Comparison of ENCODE assay signal across 23 mouse cellular contexts in genomic region chr10:77240764-77241163, GRCm38 (mm10). TPM values are rescaled to one million over a fixed set of nuclear protein-coding genes. Genes with fewer than 3 reads are reported as not detected.
DNase-seq lines count a peak whose midpoint lies in the region; ATAC-seq and TF ChIP-seq lines count a peak whose summit lies in the region.
"Had no signal": no experiment of that assay in that cellular context is flagged by ENCODE, and none has a peak within 500 bp of the region (broad histone marks: within the 10 kb centered on the region; RNA-seq: fewer than 3 reads in every experiment).

No protein-coding gene starts in this region.

- ATAC-seq in heart, embryonic 16.5 days (replicated peaks; ENCODE audit: extremely low read depth, insufficient read depth, low FRiP score) = 0 out of 2 replicates have a peak, but pooled peaks have one; percentile 34
- no peak for ATAC-seq in stomach, embryonic 15.5 days (ENCODE audit: insufficient read depth, low FRiP score, low read depth)
- no peak for ATAC-seq in stomach, postnatal 0 days (ENCODE audit: low FRiP score, low TSS enrichment)
- ATAC-seq in hindbrain, embryonic 11.5 days (ENCODE audit: low FRiP score) = no peak
- ATAC-seq: liver, postnatal 0 days; lung, postnatal 0 days; Patski had no signal

- no peak overlapping the region for H3K4me3 ChIP-seq in heart, embryonic 16.5 days (ENCODE audit: low read length)
- H3K4me3 ChIP-seq in heart, adult 2 months = no peak overlapping the region
- no peak overlapping the region for H3K4me3 ChIP-seq in stomach, embryonic 15.5 days (replicated peaks)
- no peak overlapping the region for H3K4me3 ChIP-seq in stomach, postnatal 0 days (ENCODE audit: low read depth, low read length)
- no peak overlapping the region for H3K4me3 ChIP-seq in hindbrain, embryonic 11.5 days (ENCODE audit: low read depth, low read length)
- H3K4me3 ChIP-seq: heart, embryonic 10.5 days; hindbrain, embryonic 15.5 days; layer of hippocampus, adult 2 months; limb, embryonic 12.5 days; midbrain, embryonic 12.5 days had no signal

- no peak overlapping the region for H3K4me2 ChIP-seq in heart, embryonic 16.5 days (ENCODE audit: low read depth, low read length)
- no peak overlapping the region for H3K4me2 ChIP-seq in stomach, embryonic 15.5 days
- H3K4me2 ChIP-seq in stomach, postnatal 0 days (replicated peaks; ENCODE audit: low read depth) = no peak overlapping the region
- no peak overlapping the region for H3K4me2 ChIP-seq in hindbrain, embryonic 11.5 days (replicated peaks; ENCODE audit: low read depth, low read length)
- H3K4me2 ChIP-seq: hindbrain, embryonic 15.5 days; limb, embryonic 12.5 days; liver, embryonic 11.5 days; midbrain, embryonic 12.5 days had no signal

- 71% methylated on average over 8 of the region's 8 CpGs for WGBS in heart, embryonic 16.5 days
- 57% methylated on average over 8 of the region's 8 CpGs for WGBS in heart, adult 2 months
- WGBS in stomach, embryonic 15.5 days = 44% methylated on average over 8 of the region's 8 CpGs
- WGBS in stomach, postnatal 0 days = 52% methylated on average over 8 of the region's 8 CpGs
- 77% methylated on average over 8 of the region's 8 CpGs for WGBS in hindbrain, embryonic 11.5 days

- no peak for DNase-seq in heart, adult 2 months
- DNase-seq in stomach, postnatal 0 days (ENCODE audit: low spot score) = no peak
- DNase-seq in kidney, postnatal 10 days = peak; percentile 67
- DNase-seq in layer of hippocampus, postnatal 14 days (ENCODE audit: low spot score in 2 of 2) = no peak
- DNase-seq in c-Kit-positive CD71-positive TER-119-positive erythroid progenitor cells, embryonic 14.5 days (ENCODE audit: low spot score) = no peak
- DNase-seq in hindbrain, embryonic 11.5 days (ENCODE audit: low spot score) = no peak
- DNase-seq: adrenal gland, postnatal 36 days; cerebellum, adult 11 months; cerebellum, postnatal 10 days; liver, postnatal 0 days; right cerebral cortex, postnatal 25 days; thymus, adult 18-20 months; thymus, postnatal 4 days had no signal

- no peak for TF ChIP-seq EP300 in heart, adult 2 months (IDR thresholded peaks at IDR 0.05; ENCODE audit: insufficient read depth, low read depth, low read length)
- no peak for TF ChIP-seq EP300 in stomach, postnatal 0 days (optimal IDR thresholded peaks at IDR 0.05)

- no peaks in the 10 kb centered on the region for H3K27me3 ChIP-seq in heart, embryonic 16.5 days (ENCODE audit: control insufficient read depth, insufficient read depth, low read length)
- H3K27me3 ChIP-seq in heart, adult 2 months (ENCODE audit: control insufficient read depth, insufficient read depth, low read length) = no peaks in the 10 kb centered on the region
- no peaks in the 10 kb centered on the region for H3K27me3 ChIP-seq in stomach, embryonic 15.5 days (replicated peaks)
- H3K27me3 ChIP-seq in stomach, postnatal 0 days (ENCODE audit: control insufficient read depth, insufficient read depth, low read length) = no peaks in the 10 kb centered on the region
- H3K27me3 ChIP-seq in hindbrain, embryonic 11.5 days (ENCODE audit: control insufficient read depth, insufficient read depth, low read length) = no peaks in the 10 kb centered on the region
- H3K27me3 ChIP-seq: hindbrain, embryonic 15.5 days; limb, embryonic 12.5 days; midbrain, embryonic 12.5 days; Patski had no signal

- H3K36me3 ChIP-seq in heart, embryonic 16.5 days (ENCODE audit: control insufficient read depth, insufficient read depth) = no peaks in the 10 kb centered on the region
- no peaks in the 10 kb centered on the region for H3K36me3 ChIP-seq in heart, adult 2 months (ENCODE audit: control insufficient read depth, insufficient read depth, low read length)
- no peaks in the 10 kb centered on the region for H3K36me3 ChIP-seq in stomach, embryonic 15.5 days
- no peaks in the 10 kb centered on the region for H3K36me3 ChIP-seq in stomach, postnatal 0 days (ENCODE audit: control insufficient read depth, insufficient read depth, low read length)
- no peaks in the 10 kb centered on the region for H3K36me3 ChIP-seq in hindbrain, embryonic 11.5 days (ENCODE audit: control insufficient read depth, insufficient read depth, low read length)
- H3K36me3 ChIP-seq: hindbrain, embryonic 15.5 days; limb, embryonic 12.5 days; midbrain, embryonic 12.5 days had no signal

- no peak for TF ChIP-seq POLR2A in heart, adult 2 months (IDR thresholded peaks at IDR 0.05; ENCODE audit: insufficient read depth, low read depth, low read length)

- peaks cover 3% of the 10 kb centered on the region; the same call in 1 of the 2 replicates for H3K4me1 ChIP-seq in heart, embryonic 16.5 days (ENCODE audit: control insufficient read depth, insufficient read depth, low read length)
- H3K4me1 ChIP-seq in heart, adult 2 months (ENCODE audit: control insufficient read depth, insufficient read depth, low read length) = peaks cover 3% of the 10 kb centered on the region; the same call in 1 of the 2 replicates
- H3K4me1 ChIP-seq in stomach, embryonic 15.5 days = peaks cover 7% of the 10 kb centered on the region; the same call in 1 of the 2 replicates
- H3K4me1 ChIP-seq in stomach, postnatal 0 days (replicated peaks; ENCODE audit: control insufficient read depth, insufficient read depth) = peaks cover 2% of the 10 kb centered on the region; the same call in 1 of the 2 replicates
- H3K4me1 ChIP-seq in hindbrain, embryonic 11.5 days (replicated peaks; ENCODE audit: control insufficient read depth, insufficient read depth, low read length) = no peaks in the 10 kb centered on the region
- H3K4me1 ChIP-seq: hindbrain, embryonic 15.5 days; limb, embryonic 12.5 days; midbrain, embryonic 12.5 days had no signal

- H3K9ac ChIP-seq in heart, embryonic 16.5 days (ENCODE audit: low read length) = no peak overlapping the region
- H3K9ac ChIP-seq in heart, adult 2 months (ENCODE audit: low read depth, low read length) = no peak overlapping the region
- H3K9ac ChIP-seq in stomach, embryonic 15.5 days = no peak overlapping the region
- no peak overlapping the region for H3K9ac ChIP-seq in stomach, postnatal 0 days (ENCODE audit: low read length)
- no peak overlapping the region for H3K9ac ChIP-seq in hindbrain, embryonic 11.5 days (ENCODE audit: low read depth, low read length)
- H3K9ac ChIP-seq: hindbrain, embryonic 15.5 days; limb, embryonic 12.5 days; liver, postnatal 0 days; midbrain, embryonic 12.5 days had no signal

- no peak for TF ChIP-seq CTCF in heart, adult 2 months (IDR thresholded peaks at IDR 0.05)
- no peak for TF ChIP-seq CTCF in stomach, postnatal 0 days (IDR thresholded peaks at IDR 0.05; ENCODE audit: low read depth)

- no peak overlapping the region for H3K27ac ChIP-seq in heart, embryonic 16.5 days (ENCODE audit: low read length)
- no peak overlapping the region for H3K27ac ChIP-seq in heart, adult 2 months
- H3K27ac ChIP-seq in stomach, embryonic 15.5 days = peak overlapping the region; percentile 16; the same call in 1 of the 2 replicates
- no peak overlapping the region; the same call in 1 of the 2 replicates for H3K27ac ChIP-seq in stomach, postnatal 0 days (replicated peaks)
- no peak overlapping the region for H3K27ac ChIP-seq in hindbrain, embryonic 11.5 days (ENCODE audit: low read depth, low read length)
- H3K27ac ChIP-seq: heart, embryonic 10.5 days; hindbrain, embryonic 15.5 days; layer of hippocampus, adult 2 months; limb, embryonic 12.5 days; midbrain, embryonic 12.5 days had no signal

- intact Hi-C loops in heart, adult 2 months (cut with DNase I) = no loop called here

- H3K9me3 ChIP-seq in heart, embryonic 16.5 days (replicated peaks; ENCODE audit: control insufficient read depth, low read length) = no peaks in the 10 kb centered on the region
- H3K9me3 ChIP-seq in stomach, embryonic 15.5 days = no peaks in the 10 kb centered on the region
- H3K9me3 ChIP-seq in stomach, postnatal 0 days (ENCODE audit: control insufficient read depth, low read length) = no peaks in the 10 kb centered on the region
- H3K9me3 ChIP-seq in hindbrain, embryonic 11.5 days (ENCODE audit: control insufficient read depth, low read length) = no peaks in the 10 kb centered on the region
- H3K9me3 ChIP-seq: heart, embryonic 10.5 days; hindbrain, embryonic 15.5 days; midbrain, embryonic 12.5 days had no signal

- no peaks in the 10 kb centered on the region for H3K79me2 ChIP-seq in heart, adult 2 months (replicated peaks; ENCODE audit: control insufficient read depth, insufficient read depth, low read length)

RNA-seq across cellular contexts. Expression of gene Pofut2, which starts 18.3 kb away (rescaled TPM):
- 108 and 115 TPM in 2 replicates for polyA plus RNA-seq in heart, embryonic 16.5 days (2015; fragmentation: Nextera tagmentation; extraction: Ambion mirVana)
- 10 to 100 TPM; 39.6 to 44.0 TPM for total RNA-seq in heart, adult 2 months (2021)
- polyA plus RNA-seq in heart, adult 2 months (2012; rRNA removed) = 55.5 and 58.5 TPM in 2 replicates
- polyA plus RNA-seq in stomach, embryonic 15.5 days (2015; fragmentation: Nextera tagmentation; extraction: Ambion mirVana) = 117 and 124 TPM in 2 replicates
- 50.7 and 54.0 TPM in 2 replicates for polyA plus RNA-seq in stomach, postnatal 0 days (2015; fragmentation: Nextera tagmentation; extraction: Ambion mirVana)
- 10 to 100 TPM; 32.2 to 36.7 TPM for total RNA-seq in layer of hippocampus, postnatal 14 days (2021)
- polyA plus RNA-seq in hindbrain, embryonic 11.5 days (2014; fragmentation: Nextera tagmentation; extraction: Ambion mirVana) = 68.4 and 72.6 TPM in 2 replicates
